Mouse (Mus musculus) erythroblast, embryonic 14.5 days (primary cell): ENCODE measurements around the gene Ccnj.

Experiments
- GATA1 ChIP-seq: IDR thresholded peaks from 2 replicates; pipeline ENCODE4 v1.6.1; 2012; ENCODE audit warnings: low read length, inconsistent platforms, mixed read lengths
- TAL1 ChIP-seq: IDR thresholded peaks from 3 replicates; pipeline ENCODE4 v1.6.1; 2012; ENCODE audit warnings: low read length, inconsistent platforms, mixed read lengths

DNA sequence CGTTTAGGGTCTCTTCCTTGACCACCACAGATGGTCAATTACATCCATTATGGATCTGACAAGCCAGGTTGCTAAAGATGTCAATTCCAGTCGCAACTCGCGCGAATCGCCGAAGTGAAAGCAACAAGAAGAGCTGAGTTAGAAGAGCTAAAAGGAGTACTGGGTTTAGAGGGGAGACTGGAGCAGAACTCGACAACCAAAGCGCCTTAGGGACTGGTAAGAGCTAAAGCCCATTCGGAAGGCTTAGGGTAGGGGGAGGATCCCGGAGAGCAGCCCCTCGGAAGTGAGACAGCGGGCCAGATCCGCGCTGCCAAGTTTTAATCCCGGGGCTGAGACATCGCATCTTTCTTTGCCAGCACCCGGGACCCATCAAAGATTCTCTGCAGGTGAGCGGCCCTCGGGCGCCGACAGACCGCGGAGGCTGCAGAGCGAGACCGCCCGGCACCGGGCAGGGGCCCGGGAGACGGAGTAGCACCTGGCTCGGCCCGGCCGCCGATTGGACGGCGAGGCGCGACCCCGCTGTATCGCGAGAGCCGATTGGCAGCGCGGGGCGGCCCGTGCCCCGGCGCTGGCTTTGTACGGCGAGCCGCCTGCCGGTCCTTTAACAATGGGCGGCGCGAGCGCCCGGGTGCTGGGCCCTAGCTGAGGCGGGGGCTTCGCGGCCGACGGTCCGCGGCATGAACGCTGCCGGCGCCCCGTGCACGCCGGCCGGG is at the start of gene Ccnj:
- TF ChIP-seq GATA1 (no peak), TAL1 (no peak)
